Mouse (Mus musculus) brown adipose tissue, adult 24 weeks (tissue): ENCODE results near the gene Hdac4. TPM values are rescaled to one million over a fixed set of nuclear protein-coding genes. Genes with fewer than 3 reads are reported as not detected.

ENCODE experiments used
- H3K27ac ChIP-seq: fragments of 200-500 bp; replicated peaks from 2 replicates; pipeline ENCODE4 v1.5.1; 2012; ENCODE audit warnings: low read depth, mild to moderate bottlenecking, low read length
- H3K4me1 ChIP-seq: fragments of 200-500 bp; 2 replicates; pipeline ENCODE4 v1.6.1; 2012; ENCODE audit warnings: low read length, mixed read lengths; ENCODE audit not compliant: control insufficient read depth, insufficient read depth, insufficient read length
- H3K4me3 ChIP-seq: fragments of 200-500 bp; 2 replicates; pipeline ENCODE4 v1.5.1; 2012; ENCODE audit warnings: low read depth, mild to moderate bottlenecking, low read length, moderate library complexity; ENCODE audit not compliant: insufficient read depth
- polyA plus RNA-seq: library from polyadenylated mRNA; stranded (reverse); fragments of >200 nt; gene quantifications from 2 replicates; pipeline ENCODE4 v1.2.4, GENCODE M21; 2012; ENCODE audit not compliant: missing spikeins, insufficient read depth, insufficient read length

Gene Hdac4
- polyA plus RNA-seq, 1 experiment, result 4.9 TPM

GRCm38 (mm10) chr1:91922235-91923152 lies 273.0 kb downstream of the Hdac4 start:
- H3K27ac ChIP-seq, result no peak overlapping the region
- no peak overlapping the region for H3K4me3 ChIP-seq
- H3K4me1 ChIP-seq, result no peaks in the 10 kb centered on the region

GRCm38 (mm10) chr1:91921702-91922101 lies 273.8 kb downstream of the Hdac4 start:
- Histone ChIP-seq H3K4me1 (no peaks in the 10 kb centered on the region), H3K4me3 (no peak overlapping the region), H3K27ac (no peak overlapping the region)

DNA sequence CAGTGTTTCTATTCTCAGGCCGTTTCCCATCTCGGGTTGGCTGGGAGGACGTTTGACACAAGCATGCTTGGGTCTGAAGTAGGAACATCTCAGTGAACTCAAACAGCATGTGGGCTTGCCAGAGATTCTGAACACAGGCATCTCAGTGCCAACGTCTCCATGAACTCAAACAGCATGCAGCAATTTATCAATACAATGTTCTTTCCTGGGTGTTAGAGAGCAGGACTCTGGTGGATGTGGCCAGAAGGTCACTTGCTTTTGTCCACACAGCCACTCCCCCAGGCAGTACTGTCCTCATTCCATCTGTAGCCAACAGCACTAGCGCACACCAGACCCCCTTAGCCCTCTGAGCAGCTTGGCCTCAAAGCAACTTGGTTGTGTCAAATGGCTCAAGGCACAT lies 274.2 kb downstream of the Hdac4 start:
- Histone ChIP-seq H3K4me1 (no peaks in the 10 kb centered on the region), H3K4me3 (no peak overlapping the region), H3K27ac (no peak overlapping the region)

DNA sequence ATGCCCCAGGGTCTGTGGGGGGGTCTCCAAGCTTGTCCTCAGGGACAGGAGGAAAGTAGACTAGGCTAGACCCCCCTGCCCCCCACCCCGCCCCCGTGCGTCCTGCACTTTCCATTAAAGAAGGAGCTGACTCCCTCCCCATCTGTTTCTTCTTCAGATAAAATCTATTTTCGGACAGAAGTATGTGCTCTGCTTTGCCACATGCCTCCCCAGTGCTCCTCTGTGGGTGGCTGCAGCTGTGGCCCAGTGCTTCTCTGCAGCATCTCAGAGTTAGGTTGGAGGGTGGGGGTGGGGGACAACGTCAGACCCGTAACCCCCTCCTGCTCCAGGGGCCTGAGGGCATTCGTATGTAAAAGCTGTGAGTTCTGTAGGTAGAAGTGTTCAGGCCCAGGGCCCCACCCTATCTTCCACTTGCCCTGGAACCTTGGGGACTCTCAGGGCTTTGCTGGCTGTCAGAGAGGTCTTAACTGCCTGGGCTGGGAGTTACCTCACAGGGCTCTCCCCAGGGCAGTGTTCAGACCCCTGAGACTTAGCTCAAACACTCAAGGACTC lies 275.4 kb downstream of the Hdac4 start:
- no peaks in the 10 kb centered on the region for H3K4me1 ChIP-seq
- H3K27ac ChIP-seq, result no peak overlapping the region
- no peak overlapping the region for H3K4me3 ChIP-seq

GRCm38 (mm10) chr1:91918257-91918800 lies 277.2 kb downstream of the Hdac4 start:
- Histone ChIP-seq H3K4me3 (no peak overlapping the region), H3K27ac (no peak overlapping the region), H3K4me1 (no peaks in the 10 kb centered on the region)

GRCm38 (mm10) chr1:91917596-91917995 lies 277.9 kb downstream of the Hdac4 start:
- no peaks in the 10 kb centered on the region for H3K4me1 ChIP-seq
- H3K27ac ChIP-seq, result no peak overlapping the region
- no peak overlapping the region for H3K4me3 ChIP-seq

DNA sequence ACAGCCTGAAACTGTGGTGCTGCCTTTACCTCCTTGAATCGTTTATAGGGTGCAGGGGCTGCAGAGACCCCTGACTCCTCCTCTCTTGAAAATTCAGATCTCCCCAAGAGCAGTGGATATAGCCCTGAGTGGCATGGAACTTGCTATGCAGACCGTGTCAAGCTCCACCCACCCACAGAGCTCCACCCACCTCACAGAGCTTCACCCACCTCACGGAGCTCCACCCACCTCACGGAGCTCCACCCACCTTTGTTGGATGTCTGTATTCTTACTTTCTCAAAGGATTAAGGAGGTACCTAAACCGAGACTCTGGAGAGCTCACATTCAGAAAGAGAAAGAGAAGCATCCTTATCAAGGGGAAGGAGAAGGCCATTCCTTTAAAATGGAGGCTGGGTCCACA lies 279.5 kb downstream of the Hdac4 start:
- no peaks in the 10 kb centered on the region for H3K4me1 ChIP-seq
- H3K4me3 ChIP-seq, result no peak overlapping the region
- no peak overlapping the region for H3K27ac ChIP-seq

DNA sequence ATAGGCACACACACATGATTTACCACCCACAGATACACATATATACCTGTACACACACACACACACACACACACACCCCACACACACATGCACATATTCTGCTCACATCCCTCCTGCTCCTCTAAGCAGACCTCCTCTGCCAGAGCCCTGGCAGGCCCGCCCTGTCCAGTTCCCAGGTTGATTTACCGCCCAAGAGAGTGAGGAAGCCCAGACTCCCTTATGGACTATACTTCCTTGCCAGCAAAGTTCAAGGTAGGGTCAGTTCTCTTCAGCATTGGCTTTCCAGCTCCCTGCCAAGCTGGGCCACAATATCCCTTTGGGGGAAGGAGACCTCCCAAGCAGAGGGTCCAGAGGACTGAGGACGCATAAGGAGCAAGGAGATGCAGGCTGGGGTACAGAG lies 280.9 kb downstream of the Hdac4 start:
- no peaks in the 10 kb centered on the region for H3K4me1 ChIP-seq
- H3K4me3 ChIP-seq, result no peak overlapping the region
- no peak overlapping the region for H3K27ac ChIP-seq

DNA sequence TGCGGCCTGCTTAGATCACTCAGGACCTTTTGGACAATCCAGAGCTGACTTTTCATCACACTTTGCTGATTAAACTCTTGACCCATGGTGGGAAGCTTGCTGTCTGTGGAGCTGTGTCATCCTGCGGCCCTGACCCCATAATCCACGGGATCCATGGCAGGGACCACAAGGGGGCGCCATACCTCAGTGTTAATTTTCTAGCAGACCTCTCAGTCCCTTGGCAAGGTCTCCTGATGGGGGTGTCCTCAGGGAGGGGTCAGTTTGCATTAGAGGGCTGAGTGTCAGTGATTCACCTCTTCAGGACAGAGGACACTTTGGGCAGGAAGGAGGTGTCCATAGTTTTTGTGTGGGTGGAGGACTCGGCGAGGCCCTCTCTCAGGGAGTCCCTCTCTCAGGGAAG lies 281.6 kb downstream of the Hdac4 start:
- Histone ChIP-seq H3K27ac (no peak overlapping the region), H3K4me3 (no peak overlapping the region), H3K4me1 (no peaks in the 10 kb centered on the region)

GRCm38 (mm10) chr1:91912227-91913119 lies 283.0 kb downstream of the Hdac4 start:
- Histone ChIP-seq H3K4me1 (no peaks in the 10 kb centered on the region), H3K27ac (no peak overlapping the region), H3K4me3 (no peak overlapping the region)

- H3K4me1 ChIP-seq, result peaks cover 11% of the 10 kb centered on the region
- no peak overlapping the region for H3K27ac ChIP-seq
- H3K4me3 ChIP-seq, result no peak overlapping the region
These were observed 290.2 kb downstream of the Hdac4 start for GRCm38 (mm10) chr1:91905268-91905667.

DNA sequence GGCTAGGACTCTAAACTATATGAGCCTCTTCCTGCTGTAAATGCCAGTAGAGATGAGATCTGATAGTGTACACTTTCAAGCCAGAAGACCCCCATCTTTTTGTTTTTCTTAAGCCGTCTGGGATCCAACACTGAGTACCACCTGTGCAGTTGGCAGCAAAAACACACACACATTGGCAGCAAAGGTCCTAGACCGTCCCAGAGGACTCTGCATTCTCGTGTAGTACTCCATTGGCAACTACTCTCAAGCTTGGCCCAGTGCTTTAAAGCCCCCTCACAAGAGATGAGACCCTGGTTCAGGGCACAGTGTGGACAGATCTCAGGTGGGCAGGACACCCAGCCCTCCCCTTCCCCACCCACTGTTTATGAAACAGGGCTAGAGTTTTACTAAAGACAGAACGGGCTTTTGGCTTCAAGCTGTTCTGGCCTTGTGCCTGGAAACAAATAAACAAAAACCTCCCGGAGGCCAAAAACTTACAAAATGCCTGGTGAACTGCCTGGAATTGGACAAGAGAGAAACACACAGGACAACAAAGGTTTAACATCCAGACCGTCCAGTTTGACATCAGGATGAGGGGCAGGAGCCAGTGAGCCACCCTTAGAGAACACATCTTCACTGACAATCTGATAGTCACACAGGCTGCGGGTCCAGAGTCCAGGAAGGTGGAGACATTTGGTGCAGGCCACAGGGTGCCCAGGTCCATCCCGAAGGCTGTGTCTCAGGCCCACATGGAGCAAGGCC lies 292.1 kb downstream of the Hdac4 start:
- no peak overlapping the region for H3K4me3 ChIP-seq
- peaks cover 11% of the 10 kb centered on the region for H3K4me1 ChIP-seq
- 0 out of 2 replicates have a peak overlapping the region, but pooled peaks have one; percentile 44 for H3K27ac ChIP-seq

DNA sequence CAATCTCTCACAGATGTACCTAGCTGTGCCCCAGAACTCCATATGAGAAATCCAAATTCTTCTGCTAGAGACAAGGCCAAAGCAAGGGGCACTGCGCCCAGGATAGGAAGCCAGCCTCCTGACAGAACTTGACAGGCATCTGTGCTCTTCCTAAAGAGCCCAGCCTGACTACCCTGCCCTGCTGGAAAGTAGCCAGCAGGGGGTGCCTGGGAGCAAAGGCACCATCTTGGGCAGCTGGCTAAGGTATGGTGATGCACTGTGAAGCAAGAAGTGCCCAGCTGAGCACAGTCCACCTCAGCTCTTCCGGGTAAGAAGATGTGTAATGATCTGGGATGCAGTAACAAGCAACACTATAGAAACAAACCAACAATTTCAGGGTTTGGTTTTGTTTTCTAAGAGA lies 298.4 kb downstream of the Hdac4 start:
- H3K4me1 ChIP-seq, result no peaks in the 10 kb centered on the region
- no peak overlapping the region for H3K4me3 ChIP-seq
- H3K27ac ChIP-seq, result no peak overlapping the region

DNA sequence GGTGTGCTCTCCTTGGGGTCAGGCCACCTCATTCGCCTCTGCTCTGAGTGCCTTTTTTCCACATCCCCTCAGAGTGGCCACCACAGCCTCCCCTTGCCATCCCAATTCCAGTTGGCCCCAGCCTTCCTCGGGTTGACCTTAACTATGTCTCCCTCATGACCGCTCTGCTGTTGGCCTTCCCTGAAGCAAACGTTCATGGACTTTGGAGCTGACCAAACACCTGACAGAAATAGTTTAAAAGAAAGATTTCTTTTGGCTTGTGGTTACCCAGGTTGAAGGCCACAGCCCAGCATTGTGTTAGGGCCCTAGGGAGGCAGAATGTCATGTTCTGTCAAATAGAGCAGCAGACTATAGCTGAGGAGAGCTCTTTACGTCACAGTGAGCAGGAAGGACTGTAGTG lies 301.2 kb downstream of the Hdac4 start:
- Histone ChIP-seq H3K4me1 (no peaks in the 10 kb centered on the region), H3K4me3 (no peak overlapping the region), H3K27ac (no peak overlapping the region)
